Mouse (Mus musculus) adrenal gland, postnatal 25 days (tissue): ENCODE data around the gene Zfp131. TPM values are rescaled to one million over a fixed set of nuclear protein-coding genes. Genes with fewer than 3 reads are reported as not detected.

Experiments used
- DNase-seq: peaks from one replicate; pipeline ENCODE4 v3.0.0; 2021; ENCODE audit warnings: mixed read lengths
- total RNA-seq: library from RNA; stranded (reverse); gene quantifications from 2 replicates; pipeline ENCODE4 v1.2.3, GENCODE M21; 2021

Zfp131 gene
- total RNA-seq, 1 experiment from 2014 or later, result 37.4 TPM

DNA sequence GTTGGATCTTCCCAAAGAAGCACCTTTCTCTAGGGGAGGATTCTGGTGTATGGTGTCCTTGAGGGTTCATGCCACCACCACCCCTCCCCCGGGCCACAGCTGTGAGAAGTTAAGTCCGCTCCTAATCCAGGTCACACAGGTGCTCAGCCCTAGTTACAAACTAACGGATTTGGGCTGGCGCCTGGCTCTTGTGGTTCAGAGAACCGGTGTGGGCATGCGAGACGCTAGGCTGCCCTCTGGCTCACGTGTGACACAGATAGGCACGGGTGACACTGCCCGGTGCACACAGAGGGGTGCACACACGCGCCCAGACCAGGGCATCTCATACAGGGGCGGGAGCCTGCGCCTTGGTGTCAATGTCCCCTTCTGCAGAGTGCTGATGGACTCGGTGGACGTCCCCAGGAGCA is 35.5 kb downstream of the Zfp131 start:
- no peak for DNase-seq

DNA sequence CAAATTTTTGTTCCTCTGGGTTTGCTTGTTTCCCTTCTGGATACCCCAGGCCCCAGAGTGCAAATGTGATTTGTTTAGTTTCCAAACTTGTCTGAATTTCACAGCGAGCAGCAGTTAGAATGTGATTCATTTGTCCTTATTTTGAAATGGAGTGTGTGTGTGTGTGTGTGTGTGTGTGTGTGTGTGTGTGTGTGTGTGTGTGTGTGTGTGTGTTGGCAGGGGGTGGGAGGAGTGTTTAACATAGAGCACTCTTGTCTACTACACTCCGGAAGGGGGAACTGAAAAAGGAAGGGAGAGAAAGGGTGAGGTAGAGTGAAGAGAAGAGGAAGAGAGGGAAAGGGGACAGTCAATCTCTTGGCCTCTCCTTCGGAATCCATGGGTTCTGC is 36.1 kb downstream of the Zfp131 start:
- DNase-seq, result no peak

DNA sequence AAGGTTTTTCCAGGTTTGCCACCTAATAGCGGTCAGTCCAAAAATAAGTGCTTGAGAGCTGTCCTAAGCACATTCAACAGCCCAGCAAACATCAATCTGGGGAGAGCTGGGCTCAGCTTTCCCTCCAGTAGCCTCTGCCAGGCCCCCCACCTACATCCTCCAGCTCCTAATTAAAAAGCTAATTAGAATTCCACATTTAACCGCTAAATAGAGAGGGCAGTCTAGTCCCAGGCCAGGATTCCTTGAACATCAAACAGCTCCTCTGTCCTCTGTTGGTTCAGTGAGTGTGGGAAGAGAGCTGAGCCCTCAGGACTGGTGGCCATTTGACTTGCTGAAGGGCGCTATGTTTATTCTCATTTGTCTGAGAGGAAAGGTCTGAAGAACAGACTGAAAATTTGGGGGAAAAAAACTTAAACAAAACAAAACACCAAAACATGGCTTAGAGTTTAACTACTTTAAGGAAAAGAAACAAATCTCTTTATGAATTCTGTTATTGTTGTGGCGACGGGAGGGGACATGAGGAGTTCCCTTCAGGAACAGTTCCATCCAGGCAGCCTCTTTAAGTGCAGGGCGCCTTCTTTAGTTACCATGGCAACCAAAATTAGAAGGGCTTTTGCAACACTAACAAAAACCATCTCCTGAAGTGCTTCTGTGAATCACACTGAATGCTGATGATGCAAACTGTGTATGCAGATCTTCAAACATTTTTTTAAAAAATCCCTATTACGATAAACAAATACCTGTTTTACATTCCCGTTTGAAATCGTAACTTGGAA is 36.6 kb downstream of the Zfp131 start:
- DNase-seq, result no peak

DNA sequence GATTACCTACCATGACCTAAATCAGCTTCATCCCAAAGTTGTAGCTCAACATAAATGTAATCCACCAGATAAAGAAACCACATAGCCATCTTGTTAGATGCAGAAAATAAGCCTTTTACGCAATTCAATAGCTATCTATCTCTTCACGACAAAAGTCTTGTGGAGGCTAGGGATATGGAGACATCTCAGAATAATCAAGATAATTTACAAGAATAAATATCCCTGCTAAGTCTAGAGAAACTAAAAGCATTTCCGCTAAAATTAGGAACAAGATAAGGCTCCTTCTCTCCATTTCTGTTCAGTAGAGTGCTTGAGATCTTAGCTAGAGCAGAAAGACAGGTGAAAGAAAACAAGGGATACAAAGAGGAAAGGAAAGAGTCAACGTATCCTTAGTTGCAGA is 43.8 kb downstream of the Zfp131 start:
- no peak for DNase-seq

DNA sequence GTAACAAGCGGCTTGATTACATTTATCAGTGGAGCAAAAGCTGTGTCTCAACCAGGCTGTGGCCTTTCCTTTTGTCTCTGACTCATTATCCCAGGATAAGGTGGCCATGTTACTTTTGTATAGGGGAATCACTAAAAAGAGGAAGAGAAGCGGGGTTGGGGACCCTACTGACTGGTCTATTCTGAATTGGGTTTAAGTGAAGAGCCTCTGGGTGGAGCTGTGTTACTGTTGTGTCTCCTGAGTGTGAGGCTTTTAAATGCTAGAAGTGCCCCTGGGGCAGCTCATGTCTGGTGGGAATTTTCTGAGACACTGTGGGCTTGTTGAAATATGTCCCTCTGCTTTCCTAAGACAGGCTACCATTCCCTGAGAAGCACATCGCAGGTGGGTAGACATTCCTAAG is 47.2 kb downstream of the Zfp131 start:
- DNase-seq, result no peak

DNA sequence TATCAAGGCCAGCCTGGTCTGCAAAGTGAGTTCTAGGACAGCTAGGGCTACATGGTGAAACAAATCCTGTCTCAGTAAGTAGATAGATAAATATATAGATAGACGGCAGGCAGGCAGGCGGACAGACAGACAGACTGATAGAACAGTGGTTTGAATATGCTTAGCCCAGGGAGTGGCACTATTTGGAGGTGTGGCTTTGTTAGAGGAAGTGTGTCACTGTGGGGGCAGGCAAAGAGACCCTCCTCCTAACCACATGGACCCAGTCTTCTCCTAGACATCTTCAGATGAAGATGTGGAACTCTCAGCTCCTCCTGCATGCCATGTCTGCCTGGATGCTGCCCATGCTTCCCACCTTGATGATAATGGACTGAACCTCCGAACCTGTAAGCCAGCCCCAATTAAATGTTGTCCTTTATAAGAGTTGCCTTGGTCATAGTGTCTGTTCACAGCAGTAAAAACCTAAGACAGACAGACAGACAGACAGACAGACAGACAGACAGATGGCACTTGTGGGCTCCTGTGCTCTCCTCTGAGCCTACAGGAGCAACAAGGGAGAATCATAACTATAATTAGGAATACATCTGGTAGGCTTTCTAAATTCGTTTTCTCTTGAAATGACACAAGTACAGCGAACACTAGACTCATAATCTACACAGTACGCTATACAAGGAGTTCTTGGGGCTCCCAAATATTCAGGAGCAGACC is 47.8 kb downstream of the Zfp131 start:
- no peak for DNase-seq

DNA sequence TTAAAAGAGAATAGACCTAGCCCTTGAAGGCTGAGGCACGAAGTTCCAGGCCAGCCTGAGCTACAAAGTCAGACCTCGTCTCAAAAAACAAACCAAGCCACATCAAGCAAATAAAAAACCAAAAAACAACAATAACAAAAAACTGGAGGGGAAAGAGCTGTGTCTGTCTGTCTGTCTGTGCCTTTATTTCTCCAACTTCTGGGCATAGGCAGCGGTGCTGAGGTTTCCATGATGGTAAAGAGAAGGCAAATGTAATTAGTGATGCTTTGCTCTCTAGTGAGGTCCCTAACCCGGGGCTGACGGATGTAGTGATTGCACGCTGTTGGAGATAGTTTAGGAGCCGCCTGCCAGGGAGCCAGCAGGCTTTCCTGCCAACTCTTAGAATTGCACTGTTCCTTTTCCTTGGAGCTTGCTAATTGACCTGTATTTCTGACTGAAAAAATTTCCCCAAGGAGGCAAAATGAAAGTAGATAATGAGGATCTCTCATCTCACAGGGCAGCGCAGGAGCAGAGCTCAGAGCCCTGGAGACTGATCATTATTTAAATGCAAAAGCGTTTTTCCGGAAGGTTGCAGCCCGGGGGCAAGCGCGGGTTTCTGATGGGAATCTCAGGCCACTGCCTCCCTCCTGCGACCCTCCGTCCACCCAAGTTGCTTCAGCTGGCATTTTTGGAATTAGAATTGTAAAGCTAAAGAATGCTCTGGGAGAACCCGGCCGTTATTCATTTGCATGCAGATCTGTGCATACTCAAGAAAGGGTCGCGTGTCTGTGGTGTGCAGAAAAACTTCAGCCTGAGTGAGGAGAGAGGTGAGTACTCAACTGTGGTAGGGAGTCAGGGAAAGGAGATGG is 49.1 kb downstream of the Zfp131 start:
- no peak for DNase-seq

DNA sequence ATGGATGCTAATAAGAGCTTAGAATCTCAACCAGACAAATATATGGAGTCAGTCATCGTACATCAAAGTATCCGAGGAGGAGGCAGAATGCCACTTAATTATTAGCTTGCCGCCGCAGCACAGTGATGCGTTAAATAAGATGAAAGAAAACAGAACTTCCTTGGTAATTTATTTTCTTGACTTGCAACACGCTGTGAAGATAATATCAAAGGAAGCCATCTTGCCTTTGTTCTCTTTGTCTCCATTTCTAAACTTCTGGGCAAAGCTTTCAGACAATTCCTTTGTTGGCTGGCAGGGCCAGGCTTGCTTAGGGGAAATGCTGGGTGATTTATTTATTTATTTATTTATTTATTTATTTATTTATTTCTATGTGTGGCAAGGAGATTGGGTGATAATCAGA is 59.2 kb downstream of the Zfp131 start:
- DNase-seq, result no peak

DNA sequence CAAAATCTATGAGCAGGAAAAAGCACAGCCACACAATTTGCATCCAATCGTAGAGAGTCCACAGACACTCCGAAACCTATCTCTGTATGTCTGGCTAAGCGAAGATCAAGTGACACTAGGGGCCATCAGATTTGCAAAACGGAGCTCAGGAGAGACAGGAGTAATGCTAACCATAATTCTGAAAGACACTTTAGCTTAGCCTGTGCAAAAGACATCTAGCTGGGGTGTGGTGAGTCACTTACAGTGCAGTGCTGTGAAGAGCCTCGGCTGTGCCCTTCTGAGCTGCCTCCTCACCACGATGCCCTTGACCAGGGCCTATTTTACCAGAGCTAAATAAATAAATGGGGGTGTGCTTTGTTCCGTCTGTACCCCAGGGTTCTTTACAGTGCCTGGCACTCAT is 61.3 kb downstream of the Zfp131 start:
- DNase-seq, result no peak

DNA sequence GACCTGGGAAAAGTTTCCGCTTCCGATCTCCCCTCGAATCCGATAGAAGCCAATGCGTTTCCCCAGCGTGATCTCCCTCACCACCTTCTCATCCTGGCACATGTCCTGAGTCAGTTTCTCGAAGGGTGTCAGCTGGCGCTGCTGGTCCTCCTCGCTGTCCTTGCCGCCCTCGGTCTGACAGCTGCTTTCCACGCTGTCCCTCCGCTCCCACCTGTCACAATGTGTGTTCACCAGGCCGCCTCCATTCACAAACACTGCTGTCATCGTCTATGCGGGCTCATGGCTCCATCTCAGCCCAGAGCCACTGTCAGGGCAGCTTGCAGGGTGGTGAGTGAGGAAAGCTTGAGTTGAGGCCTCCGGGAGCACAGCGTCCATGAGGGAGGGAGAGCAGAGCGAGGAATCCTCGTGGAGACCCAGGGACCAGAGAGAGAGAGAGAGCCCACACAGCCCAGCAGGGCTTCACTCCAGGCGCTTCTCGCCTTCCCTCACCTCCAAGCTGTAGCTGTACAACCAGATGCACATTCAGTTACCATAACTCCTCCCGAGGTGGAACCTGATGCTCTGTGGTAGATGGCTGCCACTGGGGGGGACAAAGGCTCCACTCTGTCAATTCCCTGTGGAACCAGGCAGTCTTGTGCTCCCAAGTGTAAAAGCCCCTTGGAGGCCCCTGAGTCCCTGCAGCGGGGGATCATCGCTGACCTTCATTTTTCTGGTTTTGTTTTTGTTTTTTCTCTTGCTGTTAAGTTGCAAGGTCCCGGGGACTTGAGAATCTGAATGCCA is 62.9 kb downstream of the Zfp131 start:
- no peak for DNase-seq

DNA sequence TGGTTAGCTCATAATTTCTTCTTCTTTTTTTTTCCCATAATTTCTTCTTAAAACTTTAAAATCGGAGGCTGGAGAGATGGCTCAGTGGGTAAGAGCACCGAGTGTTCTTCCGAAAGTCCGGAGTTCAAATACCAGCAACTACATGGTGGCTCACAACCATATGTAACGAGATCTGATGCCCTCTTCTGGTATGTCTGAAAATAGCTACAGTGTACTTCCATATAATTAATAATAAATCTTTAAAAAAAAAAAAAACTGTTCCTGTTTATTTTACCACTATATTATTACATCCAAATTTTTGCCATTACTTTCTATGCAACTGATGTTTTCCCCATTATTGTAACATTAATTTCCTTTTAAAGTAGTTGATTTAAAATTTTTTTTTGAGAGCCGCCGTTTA is 66.1 kb downstream of the Zfp131 start:
- no peak for DNase-seq

DNA sequence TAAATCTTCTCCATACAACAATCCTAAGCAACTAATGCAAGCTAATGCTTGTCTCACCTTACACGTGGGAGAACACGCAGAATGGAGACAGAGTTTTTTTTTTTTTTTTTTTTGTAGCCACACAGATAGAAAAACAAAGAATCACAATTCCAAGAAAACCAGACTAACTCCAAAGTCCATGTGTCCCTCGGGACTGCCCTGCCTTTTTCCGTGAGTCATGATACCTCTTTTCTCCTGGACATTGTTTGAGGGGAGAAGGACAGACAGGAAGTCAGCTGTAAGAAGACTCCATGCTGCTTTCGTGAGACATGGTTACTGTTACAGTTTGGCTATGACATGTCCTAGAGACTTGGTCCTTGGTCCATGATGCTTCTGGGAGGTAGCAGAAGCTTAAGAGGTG is 67.3 kb downstream of the Zfp131 start:
- no peak for DNase-seq

DNA sequence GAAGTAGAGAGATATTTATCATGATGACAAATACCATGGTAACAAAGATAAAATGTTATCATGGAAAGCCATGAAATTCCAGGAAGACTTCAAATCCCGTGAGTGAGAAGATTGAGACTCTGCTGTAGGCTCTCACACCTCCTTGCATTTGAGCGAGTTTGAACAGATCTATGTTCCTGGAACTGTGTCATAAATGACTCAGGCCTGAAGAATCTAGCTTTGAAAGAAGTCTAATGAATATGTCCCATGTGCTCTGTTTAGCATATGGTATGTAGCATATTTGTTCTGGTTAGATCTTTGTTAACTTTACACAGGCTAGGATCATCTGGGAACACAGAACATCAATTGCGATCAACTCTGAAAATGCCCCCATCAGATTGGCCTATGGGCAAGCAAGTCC is 68.2 kb downstream of the Zfp131 start:
- DNase-seq, result no peak

DNA sequence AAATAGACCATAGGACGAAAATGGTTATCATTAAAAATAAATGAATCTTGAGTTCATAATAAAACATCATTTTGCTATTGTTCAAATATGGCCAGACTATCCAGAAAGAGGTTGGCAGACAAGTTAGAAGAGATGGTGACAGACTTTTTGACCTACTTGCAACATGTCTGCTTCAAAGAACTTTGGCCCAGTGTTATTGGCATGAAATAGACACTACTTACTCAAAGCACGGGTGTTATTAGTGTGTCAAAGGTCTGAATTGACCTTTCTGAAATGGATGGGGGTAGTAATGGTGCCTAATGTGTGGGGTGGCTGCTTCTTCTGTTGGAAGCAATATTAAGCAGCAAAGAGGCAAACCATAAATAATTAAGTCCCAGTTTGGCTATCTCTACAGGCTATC is 74.6 kb downstream of the Zfp131 start:
- no peak for DNase-seq

Other genes with a start within 250 kb of the Zfp131 start
- gene Ccl28, start 167.1 kb downstream of the Zfp131 start, total RNA-seq, result 0.33 and 0.88 TPM in 2 replicates
- 548 and 767 TPM in 2 replicates for gene Hmgcs1, start 100.5 kb downstream of the Zfp131 start, total RNA-seq
- 2.6 and 3.6 TPM in 2 replicates for gene Nim1k, start 35.0 kb downstream of the Zfp131 start, total RNA-seq
- not detected in 2 replicates for gene AF067063, start 39.3 kb upstream of the Zfp131 start, total RNA-seq
- gene D13Ertd608e, start 45.1 kb upstream of the Zfp131 start, total RNA-seq, result not detected in 2 replicates
- not detected in 2 replicates for gene Tcstv1, start 103.9 kb upstream of the Zfp131 start, total RNA-seq
- gene Gm21761, start 138.4 kb upstream of the Zfp131 start, total RNA-seq, result not detected in 2 replicates
- gene B020031M17Rik, start 159.9 kb upstream of the Zfp131 start, total RNA-seq, result not detected in 2 replicates
- not detected in 2 replicates for gene Gm36079, start 236.1 kb upstream of the Zfp131 start, total RNA-seq